Mouse (Mus musculus): ENCODE measurements around the gene Trabd2b. TPM values are rescaled to one million over a fixed set of nuclear protein-coding genes. Genes with fewer than 3 reads are reported as not detected.

The Trabd2b gene
- polyA plus RNA-seq, 1 experiment, result 6.7 TPM

- Histone ChIP-seq H3K4me1 (ENCODE audit: control insufficient read depth, insufficient read depth, low read length) (no peaks in the 10 kb centered on the region), H3K4me3 (replicated peaks; ENCODE audit: extremely low read depth, low read depth, low read length) (no peak overlapping the region)
- DNase-seq, result no peak
- TF ChIP-seq CTCF (IDR thresholded peaks at IDR 0.05; ENCODE audit: insufficient read depth, low read length) (no peak), POLR2A (IDR thresholded peaks at IDR 0.05; ENCODE audit: borderline replicate concordance, extremely low read depth, low read depth, low read length) (no peak)
These were observed 3.0 kb downstream of the Trabd2b start for GRCm38 (mm10) chr4:114409511-114409910.

- no peak overlapping the region for H3K4me3 ChIP-seq (replicated peaks; ENCODE audit: extremely low read depth, low read depth, low read length)
These were observed 3.5 kb downstream of the Trabd2b start for GRCm38 (mm10) chr4:114410026-114410425.

GRCm38 (mm10) chr4:114410443-114410842 lies 3.9 kb downstream of the Trabd2b start:
- no peak for TF ChIP-seq CTCF (IDR thresholded peaks at IDR 0.05; ENCODE audit: insufficient read depth, low read length)
- no peak for TF ChIP-seq POLR2A (IDR thresholded peaks at IDR 0.05; ENCODE audit: borderline replicate concordance, extremely low read depth, low read depth, low read length)
- no peaks in the 10 kb centered on the region for H3K4me1 ChIP-seq (ENCODE audit: control insufficient read depth, insufficient read depth, low read length)
- DNase-seq, result no peak
- H3K4me3 ChIP-seq (replicated peaks; ENCODE audit: extremely low read depth, low read depth, low read length), result no peak overlapping the region
- WGBS, result 45% methylated on average over 11 of the region's 11 CpGs

More at GRCm38 (mm10) chr4:114410026-114410425, 3.5 kb downstream of the Trabd2b start:
- 53% methylated on average over 3 of the region's 3 CpGs for WGBS
- no peak for DNase-seq
- no peaks in the 10 kb centered on the region for H3K4me1 ChIP-seq (ENCODE audit: control insufficient read depth, insufficient read depth, low read length)
- TF ChIP-seq CTCF (IDR thresholded peaks at IDR 0.05; ENCODE audit: insufficient read depth, low read length) (no peak), POLR2A (IDR thresholded peaks at IDR 0.05; ENCODE audit: borderline replicate concordance, extremely low read depth, low read depth, low read length) (no peak)

- 58% methylated on average over 9 of the region's 9 CpGs for WGBS
- Histone ChIP-seq H3K4me3 (replicated peaks; ENCODE audit: extremely low read depth, low read depth, low read length) (no peak overlapping the region), H3K4me1 (ENCODE audit: control insufficient read depth, insufficient read depth, low read length) (no peaks in the 10 kb centered on the region)
- no peak for DNase-seq
- TF ChIP-seq CTCF (IDR thresholded peaks at IDR 0.05; ENCODE audit: insufficient read depth, low read length), result no peak
- no peak for TF ChIP-seq POLR2A (IDR thresholded peaks at IDR 0.05; ENCODE audit: borderline replicate concordance, extremely low read depth, low read depth, low read length)
These were observed 4.6 kb downstream of the Trabd2b start for GRCm38 (mm10) chr4:114410958-114411661.

- DNase-seq, result no peak
- WGBS, result 58% methylated on average over 6 of the region's 6 CpGs
- no peak for TF ChIP-seq POLR2A (IDR thresholded peaks at IDR 0.05; ENCODE audit: borderline replicate concordance, extremely low read depth, low read depth, low read length)
- no peak for TF ChIP-seq CTCF (IDR thresholded peaks at IDR 0.05; ENCODE audit: insufficient read depth, low read length)
These were observed 5.4 kb downstream of the Trabd2b start for GRCm38 (mm10) chr4:114411846-114412390.

GRCm38 (mm10) chr4:114415925-114416645 lies 9.6 kb downstream of the Trabd2b start:
- TF ChIP-seq CTCF (IDR thresholded peaks at IDR 0.05; ENCODE audit: insufficient read depth, low read length), result no peak
- no peak for TF ChIP-seq POLR2A (IDR thresholded peaks at IDR 0.05; ENCODE audit: borderline replicate concordance, extremely low read depth, low read depth, low read length)
- WGBS, result 29% methylated on average over 16 of the region's 16 CpGs
- Histone ChIP-seq H3K4me1 (ENCODE audit: control insufficient read depth, insufficient read depth, low read length) (no peaks in the 10 kb centered on the region), H3K4me3 (replicated peaks; ENCODE audit: extremely low read depth, low read depth, low read length) (no peak overlapping the region)
- no peak for DNase-seq

More at GRCm38 (mm10) chr4:114411846-114412390, 5.4 kb downstream of the Trabd2b start:
- H3K4me3 ChIP-seq (replicated peaks; ENCODE audit: extremely low read depth, low read depth, low read length), result no peak overlapping the region
- H3K4me1 ChIP-seq (ENCODE audit: control insufficient read depth, insufficient read depth, low read length), result no peaks in the 10 kb centered on the region

- WGBS, result 66% methylated on average over 2 of the region's 2 CpGs
- no peak for DNase-seq
These were observed 13.6 kb downstream of the Trabd2b start for GRCm38 (mm10) chr4:114420154-114420553.

GRCm38 (mm10) chr4:114423084-114423483 lies 16.6 kb downstream of the Trabd2b start:
- no peaks in the 10 kb centered on the region for H3K4me1 ChIP-seq (ENCODE audit: control insufficient read depth, insufficient read depth, low read length)
- TF ChIP-seq CTCF (IDR thresholded peaks at IDR 0.05; ENCODE audit: insufficient read depth, low read length), result no peak
- TF ChIP-seq POLR2A (IDR thresholded peaks at IDR 0.05; ENCODE audit: borderline replicate concordance, extremely low read depth, low read depth, low read length), result no peak

More at GRCm38 (mm10) chr4:114420154-114420553, 13.6 kb downstream of the Trabd2b start:
- Histone ChIP-seq H3K4me3 (replicated peaks; ENCODE audit: extremely low read depth, low read depth, low read length) (no peak overlapping the region), H3K4me1 (ENCODE audit: control insufficient read depth, insufficient read depth, low read length) (no peaks in the 10 kb centered on the region)
- TF ChIP-seq CTCF (IDR thresholded peaks at IDR 0.05; ENCODE audit: insufficient read depth, low read length) (no peak), POLR2A (IDR thresholded peaks at IDR 0.05; ENCODE audit: borderline replicate concordance, extremely low read depth, low read depth, low read length) (no peak)

GRCm38 (mm10) chr4:114425808-114426207 lies 19.3 kb downstream of the Trabd2b start:
- no peak for DNase-seq
- no peak overlapping the region for H3K4me3 ChIP-seq (replicated peaks; ENCODE audit: extremely low read depth, low read depth, low read length)
- WGBS, result 36% methylated on average over 5 of the region's 5 CpGs
- TF ChIP-seq POLR2A (IDR thresholded peaks at IDR 0.05; ENCODE audit: borderline replicate concordance, extremely low read depth, low read depth, low read length) (no peak), CTCF (IDR thresholded peaks at IDR 0.05; ENCODE audit: insufficient read depth, low read length) (no peak)
- no peaks in the 10 kb centered on the region for H3K4me1 ChIP-seq (ENCODE audit: control insufficient read depth, insufficient read depth, low read length)

More at GRCm38 (mm10) chr4:114423084-114423483, 16.6 kb downstream of the Trabd2b start:
- no peak overlapping the region for H3K4me3 ChIP-seq (replicated peaks; ENCODE audit: extremely low read depth, low read depth, low read length)
- no peak for DNase-seq
- 41% methylated on average over 6 of the region's 6 CpGs for WGBS
